Mouse (Mus musculus): ENCODE data around the gene Cdh11. TPM values are rescaled to one million over a fixed set of nuclear protein-coding genes. Genes with fewer than 3 reads are reported as not detected.
"Not testable (repeated sequence)": the region's sequence is repeated elsewhere in the genome, so short reads cannot be mapped to it uniquely, and the experiment has no call there.

The Cdh11 gene
- polyA plus RNA-seq, 1 experiment = 4.1 TPM

GRCm38 (mm10) chr8:102677148-102677547 lies 108.3 kb downstream of the Cdh11 start:
- Histone ChIP-seq H3K36me3 (ENCODE audit: control insufficient read depth, insufficient read depth, low read length) (no peaks in the 10 kb centered on the region), H3K27me3 (ENCODE audit: control insufficient read depth, insufficient read depth, low read length) (no peaks in the 10 kb centered on the region), H3K4me3 (ENCODE audit: low read depth, low read length) (no peak overlapping the region), H3K27ac (ENCODE audit: insufficient read depth, low read depth, low read length) (no peak overlapping the region), H3K4me1 (ENCODE audit: control insufficient read depth, insufficient read depth, insufficient read length, low read length) (no peaks in the 10 kb centered on the region)
- WGBS = 79% methylated on average over 3 of the region's 3 CpGs
- TF ChIP-seq CTCF (IDR thresholded peaks at IDR 0.05; ENCODE audit: extremely low read depth, insufficient read length, insufficient replicate concordance, low read depth, low read length) = no peak
- TF ChIP-seq POLR2A (IDR thresholded peaks at IDR 0.05; ENCODE audit: low read depth, low read length) = no peak

DNA sequence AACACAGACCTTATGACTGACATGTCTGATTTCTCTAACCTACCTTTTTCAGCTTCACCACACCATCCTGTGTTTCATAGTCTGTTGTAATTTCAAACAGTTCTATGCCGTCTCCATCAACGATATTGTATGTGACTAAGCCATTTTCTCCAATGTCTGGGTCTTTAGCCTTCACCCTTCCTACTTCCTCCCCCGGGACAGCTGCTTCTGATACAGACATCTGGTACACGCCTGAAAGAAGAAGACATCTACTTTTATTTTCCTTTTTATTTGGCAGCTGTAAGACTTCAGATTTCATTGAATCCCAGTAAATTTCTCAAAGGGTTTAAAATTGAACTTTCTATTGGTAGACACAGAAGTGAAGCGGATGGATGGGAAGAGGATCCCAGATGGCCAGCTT lies 120.9 kb downstream of the Cdh11 start:
- 79% methylated on average over 5 of the region's 5 CpGs for WGBS
- not testable (repeated sequence) for H3K27ac ChIP-seq (ENCODE audit: insufficient read depth, low read depth, low read length); H3K4me3 ChIP-seq (ENCODE audit: low read depth, low read length); H3K27me3 ChIP-seq (ENCODE audit: control insufficient read depth, insufficient read depth, low read length); H3K36me3 ChIP-seq (ENCODE audit: control insufficient read depth, insufficient read depth, low read length); H3K4me1 ChIP-seq (ENCODE audit: control insufficient read depth, insufficient read depth, insufficient read length, low read length)

DNA sequence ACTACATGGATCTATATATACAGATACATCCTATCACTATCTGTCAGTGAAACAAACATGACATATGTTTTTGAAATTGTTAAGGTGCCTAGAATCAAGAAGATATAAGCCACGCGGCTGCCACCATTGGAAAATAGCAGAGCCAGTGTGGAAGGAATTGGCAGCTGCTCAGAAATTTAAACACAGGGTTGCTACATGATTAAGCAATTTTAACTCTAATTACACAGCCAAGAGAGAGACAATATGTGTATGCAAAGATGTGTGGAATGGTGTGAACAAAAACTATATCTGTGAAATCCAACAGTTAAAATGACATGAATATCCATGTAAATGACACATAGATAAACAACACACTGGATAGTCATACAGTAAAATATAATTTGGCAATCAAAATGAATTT lies 128.9 kb downstream of the Cdh11 start:
- no peak overlapping the region for H3K27ac ChIP-seq (ENCODE audit: insufficient read depth, low read depth, low read length)
- no peaks in the 10 kb centered on the region for H3K27me3 ChIP-seq (ENCODE audit: control insufficient read depth, insufficient read depth, low read length)
- no peaks in the 10 kb centered on the region for H3K36me3 ChIP-seq (ENCODE audit: control insufficient read depth, insufficient read depth, low read length)
- H3K4me3 ChIP-seq (ENCODE audit: low read depth, low read length) = no peak overlapping the region
- 88% methylated on average over 2 of the region's 2 CpGs for WGBS
- TF ChIP-seq POLR2A (IDR thresholded peaks at IDR 0.05; ENCODE audit: low read depth, low read length) (no peak), CTCF (IDR thresholded peaks at IDR 0.05; ENCODE audit: extremely low read depth, insufficient read length, insufficient replicate concordance, low read depth, low read length) (no peak)
- no peaks in the 10 kb centered on the region for H3K4me1 ChIP-seq (ENCODE audit: control insufficient read depth, insufficient read depth, insufficient read length, low read length)

- Histone ChIP-seq H3K4me3 (ENCODE audit: low read depth, low read length) (no peak overlapping the region), H3K36me3 (ENCODE audit: control insufficient read depth, insufficient read depth, low read length) (no peaks in the 10 kb centered on the region), H3K4me1 (ENCODE audit: control insufficient read depth, insufficient read depth, insufficient read length, low read length) (no peaks in the 10 kb centered on the region), H3K27me3 (ENCODE audit: control insufficient read depth, insufficient read depth, low read length) (no peaks in the 10 kb centered on the region), H3K27ac (ENCODE audit: insufficient read depth, low read depth, low read length) (no peak overlapping the region)
- 70% methylated on average over 4 of the region's 4 CpGs for WGBS
- TF ChIP-seq CTCF (IDR thresholded peaks at IDR 0.05; ENCODE audit: extremely low read depth, insufficient read length, insufficient replicate concordance, low read depth, low read length) = no peak
- TF ChIP-seq POLR2A (IDR thresholded peaks at IDR 0.05; ENCODE audit: low read depth, low read length) = no peak
Measured at GRCm38 (mm10) chr8:102651964-102652363, 133.5 kb downstream of the Cdh11 start.

DNA sequence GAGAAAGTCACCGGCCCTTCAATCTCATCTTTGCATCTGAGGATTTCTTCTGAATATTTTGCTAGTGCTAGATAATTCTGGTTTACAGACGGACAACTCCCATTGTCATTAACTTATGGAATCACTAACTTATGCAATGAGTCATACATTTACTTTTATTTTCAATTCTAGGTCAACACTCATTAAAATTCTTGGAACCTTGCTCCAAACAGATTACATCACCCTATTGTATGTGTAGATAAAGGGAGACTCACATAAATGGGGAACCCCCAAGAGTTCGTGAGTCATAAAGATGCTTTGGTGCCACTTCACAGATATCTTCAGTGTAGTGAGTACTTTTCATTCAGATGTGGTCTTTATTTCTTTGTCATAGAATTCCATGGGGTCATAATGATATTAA lies 158.3 kb downstream of the Cdh11 start:
- H3K27me3 ChIP-seq (ENCODE audit: control insufficient read depth, insufficient read depth, low read length) = no peaks in the 10 kb centered on the region
- no peak overlapping the region for H3K4me3 ChIP-seq (ENCODE audit: low read depth, low read length)
- H3K36me3 ChIP-seq (ENCODE audit: control insufficient read depth, insufficient read depth, low read length) = no peaks in the 10 kb centered on the region
- no peak overlapping the region for H3K27ac ChIP-seq (ENCODE audit: insufficient read depth, low read depth, low read length)
- TF ChIP-seq POLR2A (IDR thresholded peaks at IDR 0.05; ENCODE audit: low read depth, low read length) = no peak
- no peak for TF ChIP-seq CTCF (IDR thresholded peaks at IDR 0.05; ENCODE audit: extremely low read depth, insufficient read length, insufficient replicate concordance, low read depth, low read length)
- WGBS = 57% methylated on average over 3 of the region's 3 CpGs
- no peaks in the 10 kb centered on the region for H3K4me1 ChIP-seq (ENCODE audit: control insufficient read depth, insufficient read depth, insufficient read length, low read length)

GRCm38 (mm10) chr8:102612146-102612545 lies 173.3 kb downstream of the Cdh11 start:
- Histone ChIP-seq H3K4me1 (ENCODE audit: control insufficient read depth, insufficient read depth, insufficient read length, low read length) (no peaks in the 10 kb centered on the region), H3K27ac (ENCODE audit: insufficient read depth, low read depth, low read length) (no peak overlapping the region), H3K4me3 (ENCODE audit: low read depth, low read length) (no peak overlapping the region), H3K27me3 (ENCODE audit: control insufficient read depth, insufficient read depth, low read length) (no peaks in the 10 kb centered on the region), H3K36me3 (ENCODE audit: control insufficient read depth, insufficient read depth, low read length) (no peaks in the 10 kb centered on the region)
- no peak for TF ChIP-seq POLR2A (IDR thresholded peaks at IDR 0.05; ENCODE audit: low read depth, low read length)
- no peak for TF ChIP-seq CTCF (IDR thresholded peaks at IDR 0.05; ENCODE audit: extremely low read depth, insufficient read length, insufficient replicate concordance, low read depth, low read length)
- 65% methylated on average over 4 of the region's 4 CpGs for WGBS

GRCm38 (mm10) chr8:102601327-102601726 lies 184.1 kb downstream of the Cdh11 start:
- Histone ChIP-seq H3K36me3 (ENCODE audit: control insufficient read depth, insufficient read depth, low read length) (no peaks in the 10 kb centered on the region), H3K4me1 (ENCODE audit: control insufficient read depth, insufficient read depth, insufficient read length, low read length) (no peaks in the 10 kb centered on the region), H3K4me3 (ENCODE audit: low read depth, low read length) (no peak overlapping the region), H3K27ac (ENCODE audit: insufficient read depth, low read depth, low read length) (no peak overlapping the region), H3K27me3 (ENCODE audit: control insufficient read depth, insufficient read depth, low read length) (no peaks in the 10 kb centered on the region)
- TF ChIP-seq CTCF (IDR thresholded peaks at IDR 0.05; ENCODE audit: extremely low read depth, insufficient read length, insufficient replicate concordance, low read depth, low read length) (no peak), POLR2A (IDR thresholded peaks at IDR 0.05; ENCODE audit: low read depth, low read length) (no peak)
- WGBS = 53% methylated on average over 4 of the region's 4 CpGs

- WGBS = 14% methylated on average over 3 of the region's 3 CpGs
- H3K27me3 ChIP-seq (ENCODE audit: control insufficient read depth, insufficient read depth, low read length) = no peaks in the 10 kb centered on the region
- no peaks in the 10 kb centered on the region for H3K36me3 ChIP-seq (ENCODE audit: control insufficient read depth, insufficient read depth, low read length)
- TF ChIP-seq CTCF (IDR thresholded peaks at IDR 0.05; ENCODE audit: extremely low read depth, insufficient read length, insufficient replicate concordance, low read depth, low read length) (no peak), POLR2A (IDR thresholded peaks at IDR 0.05; ENCODE audit: low read depth, low read length) (no peak)
- H3K4me3 ChIP-seq (ENCODE audit: low read depth, low read length) = no peak overlapping the region
- H3K27ac ChIP-seq (ENCODE audit: insufficient read depth, low read depth, low read length) = no peak overlapping the region
- no peaks in the 10 kb centered on the region for H3K4me1 ChIP-seq (ENCODE audit: control insufficient read depth, insufficient read depth, insufficient read length, low read length)
Measured at GRCm38 (mm10) chr8:102596523-102596922, 188.9 kb downstream of the Cdh11 start.

Measured in small intestine, adult 2 months (tissue).